Mouse (Mus musculus): ENCODE measurements at regions not wholly inside any gene's neighbourhood (a gene's known extent, or its start where the extent isn't known, plus 50 kb on each side); places are given as distances from the start of the nearest gene placed in this dataset.
"Not testable (repeated sequence)": the region's sequence is repeated elsewhere in the genome, so short reads cannot be mapped to it uniquely, and the experiment has no call there.

- Histone ChIP-seq H3K27ac (ENCODE audit: control insufficient read depth, insufficient read depth, low read length) (no peak overlapping the region), H3K4me3 (ENCODE audit: control insufficient read depth, insufficient read depth, low read length) (no peak overlapping the region), H3K4me1 (replicated peaks; ENCODE audit: control insufficient read depth, insufficient read depth, low read length) (no peaks in the 10 kb centered on the region), H3K27me3 (ENCODE audit: control insufficient read depth, insufficient read depth, low read length) (no peaks in the 10 kb centered on the region), H3K36me3 (ENCODE audit: control insufficient read depth, insufficient read depth, low read length) (no peaks in the 10 kb centered on the region)
- no peak for DNase-seq
- 50% methylated on average over 3 of the region's 3 CpGs for WGBS
- TF ChIP-seq POLR2A (IDR thresholded peaks at IDR 0.05; ENCODE audit: control insufficient read depth, extremely low read depth, insufficient read depth, low read length, poor library complexity) (no peak), CTCF (IDR thresholded peaks at IDR 0.05; ENCODE audit: borderline replicate concordance, control insufficient read depth, extremely low read depth, insufficient read depth, low read length, poor library complexity) (no peak)
These were observed 388.9 kb downstream of the Tcerg1l start for GRCm38 (mm10) chr7:138008601-138009000.

GRCm38 (mm10) chr7:138024021-138024420 is 373.5 kb downstream of the Tcerg1l start:
- not testable (repeated sequence) for H3K27me3 ChIP-seq (ENCODE audit: control insufficient read depth, insufficient read depth, low read length); H3K36me3 ChIP-seq (ENCODE audit: control insufficient read depth, insufficient read depth, low read length); DNase-seq; H3K27ac ChIP-seq (ENCODE audit: control insufficient read depth, insufficient read depth, low read length); H3K4me3 ChIP-seq (ENCODE audit: control insufficient read depth, insufficient read depth, low read length); H3K4me1 ChIP-seq (replicated peaks; ENCODE audit: control insufficient read depth, insufficient read depth, low read length)
- WGBS = 97% methylated on average over 1 of the region's 1 CpGs

- H3K36me3 ChIP-seq (ENCODE audit: control insufficient read depth, insufficient read depth, low read length) = no peaks in the 10 kb centered on the region
- no peak overlapping the region for H3K4me3 ChIP-seq (ENCODE audit: control insufficient read depth, insufficient read depth, low read length)
- DNase-seq = no peak
- no peaks in the 10 kb centered on the region for H3K27me3 ChIP-seq (ENCODE audit: control insufficient read depth, insufficient read depth, low read length)
- TF ChIP-seq POLR2A (IDR thresholded peaks at IDR 0.05; ENCODE audit: control insufficient read depth, extremely low read depth, insufficient read depth, low read length, poor library complexity) (no peak), CTCF (IDR thresholded peaks at IDR 0.05; ENCODE audit: borderline replicate concordance, control insufficient read depth, extremely low read depth, insufficient read depth, low read length, poor library complexity) (no peak)
- H3K4me1 ChIP-seq (replicated peaks; ENCODE audit: control insufficient read depth, insufficient read depth, low read length) = no peaks in the 10 kb centered on the region
- 68% methylated on average over 2 of the region's 2 CpGs for WGBS
- H3K27ac ChIP-seq (ENCODE audit: control insufficient read depth, insufficient read depth, low read length) = no peak overlapping the region
These were observed 345.8 kb downstream of the Tcerg1l start for GRCm38 (mm10) chr7:138051696-138052095.

GRCm38 (mm10) chr7:138054756-138055155 is 342.8 kb downstream of the Tcerg1l start:
- TF ChIP-seq CTCF (IDR thresholded peaks at IDR 0.05; ENCODE audit: borderline replicate concordance, control insufficient read depth, extremely low read depth, insufficient read depth, low read length, poor library complexity) (no peak), POLR2A (IDR thresholded peaks at IDR 0.05; ENCODE audit: control insufficient read depth, extremely low read depth, insufficient read depth, low read length, poor library complexity) (no peak)
- WGBS = 91% methylated on average over 8 of the region's 8 CpGs

GRCm38 (mm10) chr7:138061116-138061515 is 336.4 kb downstream of the Tcerg1l start:
- no peak for TF ChIP-seq CTCF (IDR thresholded peaks at IDR 0.05; ENCODE audit: borderline replicate concordance, control insufficient read depth, extremely low read depth, insufficient read depth, low read length, poor library complexity)
- TF ChIP-seq POLR2A (IDR thresholded peaks at IDR 0.05; ENCODE audit: control insufficient read depth, extremely low read depth, insufficient read depth, low read length, poor library complexity) = no peak
- H3K4me3 ChIP-seq (ENCODE audit: control insufficient read depth, insufficient read depth, low read length) = no peak overlapping the region
- 79% methylated on average over 7 of the region's 7 CpGs for WGBS
- no peaks in the 10 kb centered on the region for H3K36me3 ChIP-seq (ENCODE audit: control insufficient read depth, insufficient read depth, low read length)
- no peak for DNase-seq
- no peaks in the 10 kb centered on the region for H3K4me1 ChIP-seq (replicated peaks; ENCODE audit: control insufficient read depth, insufficient read depth, low read length)
- H3K27ac ChIP-seq (ENCODE audit: control insufficient read depth, insufficient read depth, low read length) = no peak overlapping the region
- H3K27me3 ChIP-seq (ENCODE audit: control insufficient read depth, insufficient read depth, low read length) = no peaks in the 10 kb centered on the region

More at GRCm38 (mm10) chr7:138054756-138055155, 342.8 kb downstream of the Tcerg1l start:
- Histone ChIP-seq H3K4me1 (replicated peaks; ENCODE audit: control insufficient read depth, insufficient read depth, low read length) (no peaks in the 10 kb centered on the region), H3K27ac (ENCODE audit: control insufficient read depth, insufficient read depth, low read length) (no peak overlapping the region), H3K4me3 (ENCODE audit: control insufficient read depth, insufficient read depth, low read length) (no peak overlapping the region), H3K27me3 (ENCODE audit: control insufficient read depth, insufficient read depth, low read length) (no peaks in the 10 kb centered on the region), H3K36me3 (ENCODE audit: control insufficient read depth, insufficient read depth, low read length) (no peaks in the 10 kb centered on the region)
- no peak for DNase-seq

- Histone ChIP-seq H3K4me3 (ENCODE audit: control insufficient read depth, insufficient read depth, low read length) (no peak overlapping the region), H3K36me3 (ENCODE audit: control insufficient read depth, insufficient read depth, low read length) (no peaks in the 10 kb centered on the region), H3K27me3 (ENCODE audit: control insufficient read depth, insufficient read depth, low read length) (no peaks in the 10 kb centered on the region), H3K27ac (ENCODE audit: control insufficient read depth, insufficient read depth, low read length) (no peak overlapping the region), H3K4me1 (replicated peaks; ENCODE audit: control insufficient read depth, insufficient read depth, low read length) (no peaks in the 10 kb centered on the region)
- no peak for DNase-seq
- 92% methylated on average over 4 of the region's 4 CpGs for WGBS
- no peak for TF ChIP-seq POLR2A (IDR thresholded peaks at IDR 0.05; ENCODE audit: control insufficient read depth, extremely low read depth, insufficient read depth, low read length, poor library complexity)
These were observed 330.6 kb downstream of the Tcerg1l start for GRCm38 (mm10) chr7:138066921-138067320.

- Histone ChIP-seq H3K27me3 (ENCODE audit: control insufficient read depth, insufficient read depth, low read length) (no peaks in the 10 kb centered on the region), H3K27ac (ENCODE audit: control insufficient read depth, insufficient read depth, low read length) (no peak overlapping the region), H3K4me3 (ENCODE audit: control insufficient read depth, insufficient read depth, low read length) (no peak overlapping the region), H3K4me1 (replicated peaks; ENCODE audit: control insufficient read depth, insufficient read depth, low read length) (no peaks in the 10 kb centered on the region), H3K36me3 (ENCODE audit: control insufficient read depth, insufficient read depth, low read length) (no peaks in the 10 kb centered on the region)
- WGBS = 75% methylated on average over 3 of the region's 3 CpGs
- DNase-seq = no peak
- TF ChIP-seq CTCF (IDR thresholded peaks at IDR 0.05; ENCODE audit: borderline replicate concordance, control insufficient read depth, extremely low read depth, insufficient read depth, low read length, poor library complexity) = no peak
- no peak for TF ChIP-seq POLR2A (IDR thresholded peaks at IDR 0.05; ENCODE audit: control insufficient read depth, extremely low read depth, insufficient read depth, low read length, poor library complexity)
These were observed 322.3 kb downstream of the Tcerg1l start for GRCm38 (mm10) chr7:138075231-138075630.
